Mouse (Mus musculus) layer of hippocampus, adult 9-10 months (tissue): ENCODE data around the gene Thg1l.
A peak's percentile ranks its signal among the peaks of the same experiment; 100 is the strongest.

Experiments
- DNase-seq: peaks from one replicate; pipeline ENCODE4 v3.0.0; 2022; ENCODE audit warnings: low spot score

Gene Thg1l

GRCm38 (mm10) chr11:45955127-45955627 is at the start of gene Thg1l:
Gene Thg1l, minus strand, starts transcription at chr11:45955494.
- DNase-seq, result peak; percentile 85

- DNase-seq, result no peak
These were observed 36.8 kb upstream of the Thg1l start for GRCm38 (mm10) chr11:45992087-45992486.

GRCm38 (mm10) chr11:45991604-45992003 is 36.3 kb upstream of the Thg1l start:
- DNase-seq, result no peak

- no peak for DNase-seq
These were observed 25.6 kb upstream of the Thg1l start for GRCm38 (mm10) chr11:45980893-45981253.

GRCm38 (mm10) chr11:45979946-45980892 is 24.9 kb upstream of the Thg1l start, which contains the start of gene Sox30:
Gene Sox30, plus strand, starts transcription at chr11:45980310.
- no peak for DNase-seq

GRCm38 (mm10) chr11:45976061-45976460 is 20.8 kb upstream of the Thg1l start:
- DNase-seq, result peak; percentile 36

GRCm38 (mm10) chr11:45974466-45974865 is 19.2 kb upstream of the Thg1l start:
- DNase-seq, result no peak

GRCm38 (mm10) chr11:45973635-45974034 is 18.3 kb upstream of the Thg1l start:
- no peak for DNase-seq

GRCm38 (mm10) chr11:45968466-45968865 is 13.2 kb upstream of the Thg1l start:
- no peak for DNase-seq

- no peak for DNase-seq
These were observed 11.6 kb upstream of the Thg1l start for GRCm38 (mm10) chr11:45966896-45967295.

- no peak for DNase-seq
These were observed 4.7 kb upstream of the Thg1l start for GRCm38 (mm10) chr11:45960003-45960402.

- no peak for DNase-seq
These were observed 4.3 kb upstream of the Thg1l start for GRCm38 (mm10) chr11:45959598-45959997.

GRCm38 (mm10) chr11:45947491-45947890 is 7.8 kb downstream of the Thg1l start:
- no peak for DNase-seq

- no peak for DNase-seq
These were observed 8.5 kb downstream of the Thg1l start for GRCm38 (mm10) chr11:45946796-45947195.

GRCm38 (mm10) chr11:45944643-45945156 is 10.6 kb downstream of the Thg1l start, which contains the start of gene Lsm11:
Gene Lsm11, minus strand, starts transcription at chr11:45944935.
- peak; percentile 94 for DNase-seq

GRCm38 (mm10) chr11:45943891-45944642 is 11.2 kb downstream of the Thg1l start:
- DNase-seq, result no peak

GRCm38 (mm10) chr11:45943108-45943705 is 12.1 kb downstream of the Thg1l start:
- no peak for DNase-seq

- no peak for DNase-seq
These were observed 13.0 kb downstream of the Thg1l start for GRCm38 (mm10) chr11:45942281-45942680.

GRCm38 (mm10) chr11:45938917-45939316 is 16.4 kb downstream of the Thg1l start:
- DNase-seq, result no peak

- no peak for DNase-seq
These were observed 17.8 kb downstream of the Thg1l start for GRCm38 (mm10) chr11:45937478-45937877.

- DNase-seq, result no peak
These were observed 22.5 kb downstream of the Thg1l start for GRCm38 (mm10) chr11:45932771-45933170.

- no peak for DNase-seq
These were observed 25.8 kb downstream of the Thg1l start for GRCm38 (mm10) chr11:45929541-45929940.
